Mouse (Mus musculus): ENCODE results near the gene Hoxa7. TPM values are rescaled to one million over a fixed set of nuclear protein-coding genes. Genes with fewer than 3 reads are reported as not detected.

The Hoxa7 gene
- polyA plus RNA-seq, 1 experiment from 2014 or later: not detected

DNA sequence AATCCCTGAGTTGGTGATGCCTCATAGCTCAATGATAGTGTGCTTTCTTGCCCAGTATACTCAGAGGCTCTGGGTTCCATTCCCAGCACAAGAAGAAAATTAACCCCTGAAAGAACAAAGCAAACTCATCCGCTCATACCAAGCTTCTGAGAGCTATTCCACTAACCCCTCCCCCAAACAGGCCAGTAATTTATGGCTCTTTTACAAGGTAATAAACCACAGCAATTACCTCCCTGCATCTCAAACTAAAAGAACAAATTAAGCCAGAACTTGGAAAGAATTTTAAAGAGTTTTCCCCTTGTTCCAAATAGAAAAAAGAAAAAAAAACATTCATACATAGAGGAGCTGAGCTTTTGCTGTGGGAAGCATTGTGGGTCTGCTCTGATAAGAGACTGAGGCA lies 38.9 kb downstream of the Hoxa7 start:
- WGBS: 0% methylated on average over 1 of the region's 1 CpGs
- peaks cover 100% of the 10 kb centered on the region for H3K27me3 ChIP-seq (ENCODE audit: low read depth, poor library complexity, severe bottlenecking)
- no peak for DNase-seq (ENCODE audit: low spot score)
- no peak overlapping the region for H3K4me3 ChIP-seq
- no peak overlapping the region for H3K27ac ChIP-seq (replicated peaks)
- H3K36me3 ChIP-seq: no peaks in the 10 kb centered on the region
- no peaks in the 10 kb centered on the region for H3K4me1 ChIP-seq
- H3K9me3 ChIP-seq (replicated peaks): no peaks in the 10 kb centered on the region

DNA sequence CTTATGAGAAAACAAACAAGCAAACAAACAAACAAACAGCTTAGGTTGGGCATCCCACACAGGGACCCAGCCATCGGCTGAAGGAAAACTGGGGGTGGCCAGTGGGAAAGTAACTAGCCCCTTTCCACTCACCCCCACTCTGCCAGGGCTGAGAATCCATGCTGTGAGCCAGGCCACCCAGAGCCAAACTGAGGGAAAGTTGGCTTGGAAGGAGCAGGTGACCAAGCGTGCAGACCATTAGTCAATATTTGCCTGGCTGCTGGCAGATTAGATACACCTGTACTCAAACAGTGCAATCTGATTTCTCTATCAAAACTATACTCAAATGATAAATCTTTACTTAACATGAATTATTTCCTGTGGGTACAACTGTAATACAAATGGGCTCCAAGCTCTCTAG lies 39.6 kb downstream of the Hoxa7 start:
- Histone ChIP-seq H3K36me3 (no peaks in the 10 kb centered on the region), H3K9me3 (replicated peaks) (no peaks in the 10 kb centered on the region), H3K4me3 (no peak overlapping the region), H3K27ac (replicated peaks) (no peak overlapping the region), H3K4me1 (no peaks in the 10 kb centered on the region), H3K27me3 (ENCODE audit: low read depth, poor library complexity, severe bottlenecking) (peaks cover 100% of the 10 kb centered on the region)
- DNase-seq (ENCODE audit: low spot score): no peak
- WGBS: 29% methylated on average over 2 of the region's 2 CpGs

DNA sequence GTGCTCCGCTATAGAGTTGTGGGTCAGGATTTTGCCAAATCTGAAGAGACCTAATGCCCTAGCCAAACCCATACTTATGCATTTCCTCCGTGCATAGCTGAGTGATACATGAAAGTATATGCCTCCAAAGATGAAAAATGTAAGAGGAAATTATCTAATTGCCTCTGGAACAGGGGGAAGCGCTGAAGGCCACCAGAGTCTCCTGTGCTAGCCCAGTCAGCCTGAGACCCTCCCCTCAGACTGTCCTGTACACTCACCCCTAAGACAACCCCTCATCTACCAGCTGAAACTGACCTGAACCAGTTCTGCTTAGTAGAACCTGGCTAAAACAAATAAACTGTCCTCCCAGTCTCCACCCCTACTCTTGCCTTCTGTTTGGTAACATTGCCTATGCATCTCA lies 40.9 kb downstream of the Hoxa7 start:
- 6% methylated on average over 3 of the region's 3 CpGs for WGBS
- no peak for DNase-seq (ENCODE audit: low spot score)
- Histone ChIP-seq H3K27me3 (ENCODE audit: low read depth, poor library complexity, severe bottlenecking) (peaks cover 100% of the 10 kb centered on the region), H3K9me3 (replicated peaks) (no peaks in the 10 kb centered on the region), H3K36me3 (no peaks in the 10 kb centered on the region), H3K4me3 (no peak overlapping the region), H3K27ac (replicated peaks) (no peak overlapping the region), H3K4me1 (peaks cover 3% of the 10 kb centered on the region)

DNA sequence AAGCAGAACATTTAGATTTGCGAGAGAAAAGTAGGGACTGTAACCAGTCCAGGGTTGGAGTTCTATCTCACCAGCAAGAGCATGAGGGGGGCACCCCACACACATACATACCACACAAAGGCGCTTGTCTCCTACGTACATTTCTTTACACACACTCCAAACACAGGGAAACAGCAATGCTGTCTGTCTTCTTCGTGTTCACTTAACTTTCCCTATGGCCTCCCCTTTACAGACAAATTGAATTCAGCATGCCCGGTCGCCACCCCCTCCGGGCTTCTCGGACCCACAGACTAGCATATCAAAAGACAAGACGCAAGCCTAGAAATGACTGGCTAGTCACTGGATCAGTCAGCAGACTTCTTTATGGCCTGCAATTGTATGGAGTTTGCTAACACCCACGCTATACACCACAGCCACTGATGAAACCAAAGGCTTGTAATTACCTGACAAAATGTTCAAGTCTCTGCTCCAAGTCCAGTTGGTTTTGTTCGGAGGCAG lies 41.4 kb downstream of the Hoxa7 start:
- 2% methylated on average over 11 of the region's 11 CpGs for WGBS
- peaks cover 8% of the 10 kb centered on the region for H3K4me1 ChIP-seq
- no peak overlapping the region for H3K27ac ChIP-seq (replicated peaks)
- no peak for DNase-seq (ENCODE audit: low spot score)
- H3K4me3 ChIP-seq: no peak overlapping the region
- no peaks in the 10 kb centered on the region for H3K36me3 ChIP-seq
- peaks cover 100% of the 10 kb centered on the region for H3K27me3 ChIP-seq (ENCODE audit: low read depth, poor library complexity, severe bottlenecking)
- H3K9me3 ChIP-seq (replicated peaks): no peaks in the 10 kb centered on the region

DNA sequence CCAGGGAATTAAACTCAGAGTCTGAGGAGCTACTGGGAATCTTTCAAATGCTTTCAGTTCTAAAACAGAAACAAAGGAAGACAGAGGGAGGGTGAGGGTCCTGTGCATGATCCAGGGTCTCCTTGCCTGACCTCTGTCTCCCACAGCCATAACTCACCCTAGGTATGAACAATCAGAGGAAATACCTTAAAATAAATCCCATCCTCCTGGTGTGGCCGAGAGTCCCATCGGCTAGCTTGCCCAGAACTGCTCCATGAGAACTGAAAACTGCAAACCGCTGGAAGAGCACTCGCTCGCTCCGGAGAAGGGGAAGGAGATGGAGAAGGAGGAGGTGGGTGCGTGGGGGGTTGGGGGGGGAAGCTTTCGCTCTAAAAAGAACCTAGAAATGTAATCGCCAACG lies 42.0 kb downstream of the Hoxa7 start:
- WGBS: under 1% methylated on average over 10 of the region's 10 CpGs
- DNase-seq (ENCODE audit: low spot score): no peak

DNA sequence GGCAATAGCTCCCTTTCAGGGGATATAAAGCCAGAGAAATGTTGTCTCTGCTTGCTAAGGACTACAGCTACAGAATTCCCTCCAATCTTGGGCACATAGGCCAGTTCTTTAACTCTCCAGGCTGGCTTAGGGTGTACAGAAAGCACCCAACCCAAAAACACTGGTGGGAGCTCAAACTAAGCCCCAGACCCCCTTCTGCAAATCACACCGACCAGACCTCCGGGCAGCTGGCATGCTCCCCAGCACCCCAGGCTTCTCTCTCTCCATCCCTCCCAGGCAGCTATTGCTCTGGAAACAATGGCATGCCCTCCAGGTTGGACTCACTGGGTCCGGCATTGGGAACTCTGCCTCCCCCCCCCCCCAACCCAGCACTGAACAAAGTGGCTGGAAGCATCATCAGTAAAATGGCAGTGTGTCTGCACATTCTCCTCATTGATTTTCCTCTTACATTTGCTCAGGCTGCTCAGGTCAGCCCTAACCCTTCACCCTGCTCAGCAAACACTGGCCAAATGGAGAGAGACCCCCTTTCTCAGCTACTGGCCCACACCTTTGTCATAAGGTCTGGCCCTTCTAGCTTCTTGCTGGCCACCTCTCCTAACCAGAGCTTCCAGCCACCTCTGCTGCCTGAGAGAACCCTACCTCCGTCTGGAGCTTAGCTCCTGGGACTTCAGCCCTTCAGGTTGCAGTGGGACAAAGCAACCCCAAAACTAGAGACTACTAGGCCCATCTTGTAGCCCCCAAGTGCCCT lies 42.6 kb downstream of the Hoxa7 start:
- Histone ChIP-seq H3K4me3 (no peak overlapping the region), H3K27ac (replicated peaks) (no peak overlapping the region), H3K9me3 (replicated peaks) (no peaks in the 10 kb centered on the region), H3K27me3 (ENCODE audit: low read depth, poor library complexity, severe bottlenecking) (peaks cover 100% of the 10 kb centered on the region), H3K4me1 (peaks cover 8% of the 10 kb centered on the region), H3K36me3 (no peaks in the 10 kb centered on the region)
- no peak for DNase-seq (ENCODE audit: low spot score)
- 4% methylated on average over 4 of the region's 4 CpGs for WGBS

More for the DNA sequence above, 42.0 kb downstream of the Hoxa7 start:
- H3K9me3 ChIP-seq (replicated peaks): no peaks in the 10 kb centered on the region
- H3K36me3 ChIP-seq: no peaks in the 10 kb centered on the region
- no peak overlapping the region for H3K4me3 ChIP-seq
- no peak overlapping the region for H3K27ac ChIP-seq (replicated peaks)
- H3K4me1 ChIP-seq: peaks cover 8% of the 10 kb centered on the region
- H3K27me3 ChIP-seq (ENCODE audit: low read depth, poor library complexity, severe bottlenecking): peaks cover 100% of the 10 kb centered on the region

DNA sequence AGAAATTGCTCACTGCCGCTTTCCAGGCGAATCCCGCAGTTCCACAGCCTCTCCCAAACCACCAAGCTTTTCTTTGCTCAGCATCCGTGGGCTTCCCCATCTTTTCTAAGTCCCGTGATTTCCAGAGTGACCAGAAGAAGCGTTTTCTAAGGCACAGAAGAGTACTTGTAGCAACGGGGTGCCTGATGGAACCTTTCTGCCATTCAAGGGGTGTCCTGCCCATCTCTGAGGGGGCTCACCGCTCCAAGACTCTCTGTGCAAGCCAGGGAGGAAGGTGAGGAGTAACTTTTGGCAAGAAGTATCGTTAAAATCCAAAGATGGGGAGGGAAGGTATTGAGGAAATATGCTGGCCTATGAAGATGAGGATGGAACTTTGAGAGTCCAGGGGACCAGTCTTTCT lies 43.8 kb downstream of the Hoxa7 start:
- peaks cover 100% of the 10 kb centered on the region for H3K27me3 ChIP-seq (ENCODE audit: low read depth, poor library complexity, severe bottlenecking)
- DNase-seq (ENCODE audit: low spot score): no peak
- WGBS: 1% methylated on average over 9 of the region's 9 CpGs
- H3K27ac ChIP-seq (replicated peaks): no peak overlapping the region
- H3K4me1 ChIP-seq: peaks cover 9% of the 10 kb centered on the region
- no peaks in the 10 kb centered on the region for H3K36me3 ChIP-seq
- no peak overlapping the region for H3K4me3 ChIP-seq
- no peaks in the 10 kb centered on the region for H3K9me3 ChIP-seq (replicated peaks)

DNA sequence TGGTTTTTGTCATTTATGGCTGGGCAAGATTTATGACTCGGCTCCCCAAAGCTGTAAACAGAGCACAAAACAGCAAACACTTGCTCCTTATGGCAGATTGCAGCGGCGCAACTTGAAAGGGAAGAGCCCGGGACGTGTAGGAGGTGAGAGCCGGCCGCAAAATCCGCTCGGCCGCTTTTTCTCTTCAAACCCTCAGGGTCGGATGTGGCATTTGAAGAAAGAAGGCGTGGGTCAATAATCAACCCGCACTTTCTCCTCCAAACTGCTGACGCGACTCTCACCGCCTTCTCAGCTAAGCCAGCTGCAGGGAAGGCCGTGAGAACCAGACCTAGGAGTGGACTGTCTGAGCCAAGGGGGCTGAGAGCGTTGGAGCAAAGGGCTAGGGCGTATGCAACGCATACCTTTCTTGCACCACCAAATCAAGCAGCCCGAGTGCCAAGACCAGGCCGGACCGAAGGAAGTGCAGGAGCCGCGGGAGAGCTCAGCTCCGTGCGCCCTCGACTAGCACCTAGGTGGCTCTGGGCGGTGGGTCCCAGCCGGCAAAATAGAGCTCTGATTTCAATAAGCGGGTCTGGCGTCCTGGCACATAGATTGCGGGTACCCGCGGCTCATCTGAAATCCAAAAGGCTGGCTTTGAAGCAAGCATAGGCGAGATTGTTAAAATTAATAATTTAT lies 44.5 kb downstream of the Hoxa7 start, which contains the start of gene 5730596B20Rik:
TSS of gene 5730596B20Rik (plus strand) at position 438 of the 675 bp plus-strand sequence.
- Histone ChIP-seq H3K27me3 (ENCODE audit: low read depth, poor library complexity, severe bottlenecking) (peaks cover 100% of the 10 kb centered on the region), H3K36me3 (no peaks in the 10 kb centered on the region), H3K9me3 (replicated peaks) (no peaks in the 10 kb centered on the region), H3K27ac (replicated peaks) (no peak within 1 kb of the TSS), H3K4me3 (no peak within 1 kb of the TSS), H3K4me1 (peaks cover 15% of the 10 kb centered on the region)
- under 1% methylated on average over 36 of the region's 36 CpGs for WGBS
- peak; percentile 63 for DNase-seq (ENCODE audit: low spot score)

DNA sequence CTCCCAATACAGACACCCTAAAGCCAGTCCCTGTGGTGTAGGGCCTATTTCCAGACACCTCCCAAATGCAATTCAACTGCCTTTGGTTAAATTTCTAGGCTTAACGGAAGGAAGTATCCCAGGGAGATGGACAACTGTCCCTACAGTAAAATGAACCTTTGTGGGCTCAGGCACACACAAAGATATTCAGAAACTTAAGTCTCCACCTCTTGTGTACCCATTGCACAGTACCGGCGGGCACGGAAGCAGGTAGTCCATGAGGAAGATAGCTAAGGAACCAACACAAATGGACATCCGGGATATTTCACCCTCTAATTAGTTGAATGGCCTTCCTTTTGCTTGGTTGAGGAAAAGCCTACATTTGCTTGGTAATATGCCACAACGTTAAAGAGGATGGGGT lies 45.3 kb downstream of the Hoxa7 start:
- Histone ChIP-seq H3K4me1 (peaks cover 18% of the 10 kb centered on the region), H3K4me3 (no peak overlapping the region), H3K36me3 (no peaks in the 10 kb centered on the region)

DNA sequence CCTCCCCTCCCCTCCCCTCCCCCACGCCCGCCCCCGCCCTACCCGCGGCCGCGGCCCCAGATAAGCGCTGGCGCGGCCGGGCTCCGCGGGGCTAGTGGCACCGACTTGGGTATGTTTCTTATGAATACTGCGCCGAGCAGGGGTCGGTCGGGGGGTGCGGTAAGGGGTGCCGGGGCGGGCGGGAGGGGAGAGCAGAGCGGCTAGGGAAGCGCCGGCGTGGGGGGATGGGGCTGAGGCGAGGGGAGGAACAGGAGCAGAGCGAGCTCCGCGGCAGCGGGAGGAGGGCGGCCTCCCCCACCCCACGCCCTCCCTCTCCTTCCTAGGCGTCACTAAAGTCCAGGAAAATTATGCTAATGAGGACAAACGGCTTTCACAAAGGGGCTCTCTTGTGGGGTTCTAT lies 45.8 kb downstream of the Hoxa7 start:
- H3K27ac ChIP-seq (replicated peaks): no peak overlapping the region
- under 1% methylated on average over 22 of the region's 35 CpGs for WGBS

More for the DNA sequence above, 45.3 kb downstream of the Hoxa7 start:
- H3K27me3 ChIP-seq (ENCODE audit: low read depth, poor library complexity, severe bottlenecking): peaks cover 100% of the 10 kb centered on the region
- no peak overlapping the region for H3K27ac ChIP-seq (replicated peaks)
- DNase-seq (ENCODE audit: low spot score): no peak
- under 1% methylated on average over 6 of the region's 6 CpGs for WGBS
- no peaks in the 10 kb centered on the region for H3K9me3 ChIP-seq (replicated peaks)

DNA sequence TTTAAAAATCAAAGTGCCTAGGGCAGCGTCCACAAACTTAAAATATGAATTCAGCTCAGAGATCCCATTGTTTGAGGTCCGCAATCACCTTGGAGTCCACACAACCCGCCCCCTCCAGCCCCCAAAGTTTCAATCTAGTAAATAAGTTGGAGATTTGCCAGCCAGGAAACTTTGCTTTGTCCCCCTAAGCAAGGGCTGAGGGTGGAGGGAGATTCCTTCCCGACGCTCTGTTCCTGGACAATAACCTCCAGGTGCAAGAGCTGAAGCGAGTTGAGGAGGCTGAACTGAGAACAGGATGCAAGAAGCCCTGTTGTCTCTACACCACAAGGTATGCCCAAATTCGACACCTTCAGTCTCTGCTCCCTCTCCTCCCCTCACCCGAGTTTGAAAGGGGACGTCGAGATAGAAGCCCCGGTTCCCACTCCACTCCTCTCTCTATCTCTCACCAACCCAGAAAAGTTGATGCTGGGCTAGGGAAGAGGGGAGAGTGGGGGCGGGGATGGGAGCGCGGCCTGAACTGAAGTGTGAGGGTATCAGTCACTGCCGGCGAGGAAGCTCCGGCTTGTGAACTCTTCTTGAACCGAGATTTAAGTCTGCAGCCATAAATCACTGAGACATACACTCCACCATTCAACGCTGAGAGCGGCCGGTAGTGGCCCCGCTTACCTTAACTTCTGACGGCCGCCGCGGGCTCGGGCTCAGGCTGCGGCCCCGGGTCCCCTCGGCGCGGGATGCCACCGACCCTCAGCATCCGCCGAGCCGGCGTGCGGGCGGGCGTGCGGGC lies 46.5 kb downstream of the Hoxa7 start:
- H3K27ac ChIP-seq (replicated peaks): no peak overlapping the region

More for the DNA sequence above, 45.8 kb downstream of the Hoxa7 start:
- H3K36me3 ChIP-seq: no peaks in the 10 kb centered on the region
- no peak for DNase-seq (ENCODE audit: low spot score)
- peaks cover 18% of the 10 kb centered on the region for H3K4me1 ChIP-seq
- H3K4me3 ChIP-seq: peak overlapping the region; percentile 14; the same call in 1 of the 2 replicates
- H3K27me3 ChIP-seq (ENCODE audit: low read depth, poor library complexity, severe bottlenecking): peaks cover 100% of the 10 kb centered on the region
- H3K9me3 ChIP-seq (replicated peaks): no peaks in the 10 kb centered on the region

DNA sequence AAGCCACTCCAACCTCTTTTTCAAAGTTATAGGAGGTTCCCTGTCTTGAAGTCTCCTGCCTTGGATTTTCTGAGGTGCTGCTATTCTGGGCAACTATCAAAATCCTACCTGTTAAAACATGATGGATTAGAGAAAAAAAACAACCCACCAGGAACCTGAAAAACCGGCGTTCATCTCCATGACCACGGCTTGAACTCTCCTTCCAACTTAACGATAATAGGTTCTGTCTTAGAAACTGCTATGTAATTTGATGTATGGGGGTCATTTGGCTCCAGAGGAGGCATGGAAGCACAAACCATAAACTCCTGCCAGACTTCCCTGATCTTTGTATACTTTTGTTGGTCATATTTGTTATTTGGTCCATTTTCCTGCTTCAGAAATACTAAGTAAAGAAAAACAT lies 48.0 kb downstream of the Hoxa7 start:
- Histone ChIP-seq H3K36me3 (no peaks in the 10 kb centered on the region), H3K27me3 (ENCODE audit: low read depth, poor library complexity, severe bottlenecking) (peaks cover 100% of the 10 kb centered on the region), H3K4me3 (no peak overlapping the region), H3K27ac (replicated peaks) (no peak overlapping the region), H3K4me1 (peaks cover 18% of the 10 kb centered on the region), H3K9me3 (replicated peaks) (no peaks in the 10 kb centered on the region)
- WGBS: 4% methylated on average over 4 of the region's 4 CpGs
- DNase-seq (ENCODE audit: low spot score): no peak

More for the DNA sequence above, 46.5 kb downstream of the Hoxa7 start:
- Histone ChIP-seq H3K36me3 (no peaks in the 10 kb centered on the region), H3K4me1 (peaks cover 18% of the 10 kb centered on the region), H3K4me3 (peak overlapping the region; percentile 14; the same call in 1 of the 2 replicates), H3K9me3 (replicated peaks) (no peaks in the 10 kb centered on the region), H3K27me3 (ENCODE audit: low read depth, poor library complexity, severe bottlenecking) (peaks cover 100% of the 10 kb centered on the region)
- WGBS: under 1% methylated on average over 41 of the region's 41 CpGs
- DNase-seq (ENCODE audit: low spot score): no peak
